Mouse (Mus musculus) gonadal fat pad, adult 2 months (tissue): ENCODE measurements around the gene Ltbr. TPM values are rescaled to one million over a fixed set of nuclear protein-coding genes. Genes with fewer than 3 reads are reported as not detected.
"Not testable (repeated sequence)": the region's sequence is repeated elsewhere in the genome, so short reads cannot be mapped to it uniquely, and the experiment has no call there.

ENCODE experiments used
- DNase-seq: peaks from one replicate; pipeline ENCODE4 v3.0.0-alpha.2; 2012; ENCODE audit warnings: low read depth
- polyA plus RNA-seq: library from polyadenylated mRNA; depleted of rRNA; stranded (reverse); fragments of >200 nt; gene quantifications from 2 replicates; pipeline ENCODE4 v1.2.3, GENCODE M21; 2012

The Ltbr gene
- polyA plus RNA-seq, 1 experiment: 95.1 TPM

DNA sequence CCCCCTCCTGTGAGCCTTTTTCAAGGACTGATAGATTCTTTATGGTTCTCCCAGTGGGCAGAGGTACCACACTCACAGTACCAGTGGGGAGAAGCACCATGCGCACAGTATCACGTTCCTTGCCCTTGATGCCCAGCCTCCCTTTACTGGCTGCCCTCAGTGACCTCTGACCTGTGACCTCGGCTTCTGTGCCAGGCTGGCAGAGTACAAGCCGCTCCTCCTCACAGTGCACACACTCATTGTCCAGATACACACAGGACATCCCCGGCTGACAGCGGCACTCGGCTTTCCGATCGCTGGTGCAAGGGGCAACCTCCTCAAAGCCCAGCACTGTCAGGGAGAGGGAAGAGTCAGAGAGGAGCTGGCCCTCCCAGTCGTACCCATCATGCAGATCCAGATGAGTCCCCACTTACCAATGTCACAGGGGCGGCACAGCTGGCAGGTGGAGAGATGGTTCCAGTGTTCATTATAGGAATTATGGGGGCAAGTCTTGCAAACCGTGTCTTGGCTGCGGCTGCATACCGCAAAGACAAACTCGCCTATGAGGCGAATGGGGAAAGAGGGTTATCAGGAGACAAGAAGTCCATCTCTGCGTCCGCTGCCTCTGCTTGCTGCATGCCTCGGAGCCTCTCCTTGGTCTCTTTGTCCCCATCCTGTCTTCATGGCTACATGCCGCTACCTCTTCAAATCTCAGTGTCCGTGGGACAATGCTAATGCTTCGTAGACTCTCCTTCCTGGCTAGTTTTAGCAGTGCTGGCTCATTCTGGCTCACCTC is 917 bp downstream of the Ltbr start:
- no peak for DNase-seq

- DNase-seq: no peak
These were observed 1.5 kb downstream of the Ltbr start for GRCm38 (mm10) chr6:125312171-125312570.

- no peak for DNase-seq
These were observed 4.3 kb downstream of the Ltbr start for GRCm38 (mm10) chr6:125309406-125309805.

GRCm38 (mm10) chr6:125308921-125309320 is 4.8 kb downstream of the Ltbr start:
- DNase-seq: no peak

DNA sequence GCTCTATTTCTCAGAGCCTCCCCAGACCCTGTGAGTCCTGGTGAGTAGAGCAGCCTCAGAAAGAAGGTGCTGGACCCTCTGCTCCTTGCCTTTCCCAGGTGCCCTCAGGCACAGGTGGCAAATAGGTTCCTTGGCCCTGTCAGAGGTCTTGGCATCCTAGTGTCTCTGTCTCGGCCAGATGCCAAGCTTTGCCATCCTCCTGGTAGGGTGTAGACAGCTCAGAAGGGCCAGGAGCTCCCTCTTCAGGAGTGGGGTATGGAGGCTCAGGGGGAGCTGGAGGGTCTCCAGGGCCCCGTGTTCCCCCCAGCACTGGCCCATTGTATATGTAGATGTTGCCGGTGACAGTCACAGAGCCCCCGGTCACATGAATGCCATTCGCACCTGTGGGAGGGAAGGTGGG is 6.6 kb downstream of the Ltbr start:
- no peak for DNase-seq

GRCm38 (mm10) chr6:125305465-125305864 is 8.2 kb downstream of the Ltbr start:
- DNase-seq: no peak

DNA sequence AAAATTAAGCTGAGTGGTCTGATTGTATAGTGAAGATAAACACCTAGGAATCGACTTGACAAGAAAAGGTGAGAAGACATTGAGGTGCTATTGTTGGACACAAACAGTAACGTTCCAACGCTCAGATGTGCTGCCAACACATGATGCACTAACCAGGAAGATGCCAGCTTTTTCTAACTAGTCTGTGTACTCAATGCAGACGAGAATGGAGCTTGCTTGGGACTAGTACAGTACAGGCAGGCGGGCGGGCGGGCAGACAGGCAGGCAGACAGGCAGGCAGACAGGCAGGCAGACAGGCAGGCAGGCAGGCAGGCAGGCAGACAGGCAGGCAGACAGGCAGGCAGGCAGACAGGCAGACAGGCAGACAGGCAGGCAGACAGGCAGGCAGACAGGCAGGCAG is 9.3 kb downstream of the Ltbr start:
- not testable (repeated sequence) for DNase-seq

DNA sequence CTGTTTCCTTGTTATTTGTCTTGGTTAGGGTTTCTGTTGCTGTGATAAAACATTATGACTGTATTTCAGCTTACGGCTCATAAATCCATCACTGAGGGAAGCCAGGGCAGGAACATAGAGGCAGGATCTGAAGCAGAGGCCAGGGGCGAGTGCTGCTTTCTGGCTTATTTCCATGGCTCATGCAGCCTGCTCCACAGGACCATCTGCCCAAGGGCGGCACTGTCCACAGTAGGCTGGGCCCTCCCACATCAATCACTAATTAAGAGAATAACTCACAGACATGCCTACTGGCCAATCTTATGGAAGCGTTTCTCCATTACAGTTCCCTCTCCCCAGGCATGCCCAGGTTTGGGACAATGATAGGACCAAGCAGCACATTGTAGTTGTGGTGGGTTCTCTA is 10.4 kb downstream of the Ltbr start:
- DNase-seq: no peak

DNA sequence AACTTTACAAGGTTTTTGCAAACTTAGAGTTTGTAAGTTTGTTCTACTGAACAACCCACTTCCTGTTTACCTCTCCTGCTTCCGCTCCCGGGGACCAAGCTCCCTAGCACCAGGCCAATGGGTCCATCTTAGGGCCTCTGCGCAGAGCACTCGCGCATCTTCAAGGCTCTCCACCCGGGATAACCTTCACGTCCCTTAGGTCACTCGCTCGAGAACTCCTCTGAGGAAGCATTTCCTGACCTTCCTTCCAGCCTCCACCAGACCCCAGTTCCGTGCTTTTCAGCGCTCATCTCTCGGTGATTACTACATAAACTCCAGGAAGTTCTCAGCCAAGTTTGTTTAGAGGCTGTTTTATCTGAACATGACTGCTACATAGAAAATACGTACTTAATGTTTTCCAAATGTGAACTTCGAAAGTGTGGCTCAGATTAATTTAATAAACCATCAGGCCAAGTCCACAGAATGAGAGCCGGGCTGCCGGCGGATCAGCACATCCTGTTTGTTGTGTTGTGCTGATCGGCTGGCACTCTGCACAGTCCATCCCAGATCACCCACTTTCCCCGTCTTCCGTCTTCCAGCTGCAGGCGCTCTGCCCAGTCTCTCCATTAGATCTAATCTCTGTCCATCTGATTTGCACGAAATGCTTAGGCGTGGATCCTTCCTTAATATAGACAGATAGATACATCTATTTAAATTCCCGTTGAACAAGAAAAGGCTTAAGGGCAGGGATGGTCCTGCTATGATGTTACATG is 11.3 kb downstream of the Ltbr start:
- no peak for DNase-seq

- no peak for DNase-seq
These were observed 12.7 kb downstream of the Ltbr start for GRCm38 (mm10) chr6:125300982-125301381.

DNA sequence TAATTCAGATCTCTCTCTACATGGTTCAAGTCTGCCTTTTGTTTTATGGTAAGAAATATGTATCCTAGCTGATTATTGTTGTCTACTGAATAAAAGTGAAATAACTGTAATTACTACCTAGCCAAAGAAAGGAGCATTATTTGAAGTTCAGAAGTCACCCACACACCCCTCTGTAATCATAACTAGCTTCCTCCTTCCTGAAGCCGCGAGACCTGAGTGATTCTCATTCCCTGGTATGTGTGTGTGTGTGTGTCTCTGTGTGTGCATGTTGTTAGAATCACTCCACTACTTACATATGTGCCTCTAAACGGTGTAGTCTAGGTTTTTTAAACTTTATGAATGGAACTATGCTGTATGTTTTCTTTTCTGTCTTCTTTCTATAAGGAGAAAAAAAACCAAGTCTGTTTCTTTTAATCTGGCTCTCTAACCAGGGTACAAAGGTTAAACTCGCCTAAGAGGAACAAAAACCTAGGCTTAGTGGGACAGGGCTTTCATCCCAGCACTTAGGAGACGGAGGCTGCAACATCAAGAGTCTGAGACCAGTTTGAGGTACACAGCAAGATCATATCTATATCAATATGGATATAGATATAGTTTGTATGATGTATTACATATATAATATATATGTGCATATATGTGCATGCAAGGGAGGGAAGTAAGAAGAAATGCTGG is 16.4 kb downstream of the Ltbr start:
- DNase-seq: no peak

GRCm38 (mm10) chr6:125294049-125294448 is 19.6 kb downstream of the Ltbr start:
- DNase-seq: no peak

- DNase-seq: no peak
These were observed 21.4 kb downstream of the Ltbr start for GRCm38 (mm10) chr6:125292256-125292655.

DNA sequence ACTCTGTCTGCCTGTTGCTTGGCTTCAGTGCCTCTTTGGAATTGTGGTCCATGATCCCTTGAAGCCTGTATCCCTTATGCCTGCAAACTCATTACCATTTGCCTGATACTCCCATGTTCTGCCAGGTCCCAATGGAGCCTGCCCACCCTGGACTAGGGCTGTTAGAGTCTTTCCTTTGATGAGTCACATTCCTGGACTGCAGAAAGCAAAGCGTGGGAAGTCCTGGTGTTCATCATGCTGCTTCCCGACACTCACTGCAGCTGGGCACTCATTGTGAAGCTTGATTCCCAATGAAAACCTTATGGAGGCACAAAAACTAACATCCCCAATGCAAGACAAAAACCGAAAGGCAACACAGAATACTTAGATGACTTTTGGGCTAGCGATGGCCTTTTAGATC is 22.4 kb downstream of the Ltbr start:
- DNase-seq: no peak

GRCm38 (mm10) chr6:125288730-125289129 is 25.0 kb downstream of the Ltbr start:
- no peak for DNase-seq

DNA sequence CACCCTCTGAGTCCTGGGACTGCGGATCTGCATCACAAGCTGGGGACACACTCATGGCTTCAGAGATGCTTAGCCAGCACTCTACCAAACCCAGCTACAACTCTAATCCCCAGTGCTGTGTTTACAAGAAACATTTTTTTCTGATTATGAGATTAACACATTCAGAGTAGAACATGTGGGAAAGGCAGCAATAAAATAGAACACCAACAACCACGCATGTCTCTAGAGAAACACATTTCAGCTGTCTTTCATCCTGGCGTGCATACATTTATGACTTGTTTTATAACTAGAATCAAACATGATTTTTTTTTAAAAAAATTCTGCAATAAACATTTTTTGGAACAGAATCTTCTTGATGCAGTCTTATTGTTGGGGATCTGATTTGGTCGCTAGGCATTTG is 26.7 kb downstream of the Ltbr start:
- no peak for DNase-seq

- DNase-seq: no peak
These were observed 27.8 kb downstream of the Ltbr start, which contains the start of gene Tuba3a for GRCm38 (mm10) chr6:125285890-125286289. TSS of gene Tuba3a (minus strand) at chr6:125286042.

GRCm38 (mm10) chr6:125284751-125285150 is 28.9 kb downstream of the Ltbr start:
- DNase-seq: no peak

GRCm38 (mm10) chr6:125284250-125284649 is 29.4 kb downstream of the Ltbr start:
- DNase-seq: no peak

DNA sequence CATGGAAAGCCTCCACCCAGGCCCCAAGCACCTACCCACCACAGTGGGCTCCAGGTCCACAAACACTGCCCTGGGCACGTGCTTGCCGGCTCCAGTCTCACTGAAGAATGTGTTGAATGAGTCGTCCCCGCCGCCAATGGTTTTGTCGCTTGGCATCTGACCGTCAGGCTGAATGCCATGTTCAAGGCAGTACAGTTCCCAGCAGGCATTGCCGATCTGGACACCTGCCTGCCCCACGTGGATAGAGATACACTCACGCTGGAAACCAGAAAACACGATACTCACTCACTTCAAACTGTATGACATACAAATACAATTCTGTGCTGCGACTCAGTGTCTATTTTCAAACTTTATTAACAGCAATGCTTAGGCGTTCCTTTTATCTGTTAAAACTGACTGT is 31.0 kb downstream of the Ltbr start:
- DNase-seq: not testable (repeated sequence)

- DNase-seq: no peak
These were observed 34.0 kb downstream of the Ltbr start for GRCm38 (mm10) chr6:125279729-125280128.

- DNase-seq: no peak
These were observed 38.7 kb downstream of the Ltbr start for GRCm38 (mm10) chr6:125274841-125275563.
